Mouse (Mus musculus) B cell, adult 62 days (primary cell): ENCODE data around the gene ccdc198. TPM values are rescaled to one million over a fixed set of nuclear protein-coding genes. Genes with fewer than 3 reads are reported as not detected.

Source experiments
- total RNA-seq: library from RNA; stranded (reverse); gene quantifications from 4 replicates; pipeline ENCODE4 v1.2.4, GENCODE M21; 2023

The ccdc198 gene
- not detected in 4 replicates for total RNA-seq

GRCm38 (mm10) chr14:49245126-49245714 lies at the start of gene ccdc198:
Gene ccdc198 (minus strand): TSS chr14:49245474.

DNA sequence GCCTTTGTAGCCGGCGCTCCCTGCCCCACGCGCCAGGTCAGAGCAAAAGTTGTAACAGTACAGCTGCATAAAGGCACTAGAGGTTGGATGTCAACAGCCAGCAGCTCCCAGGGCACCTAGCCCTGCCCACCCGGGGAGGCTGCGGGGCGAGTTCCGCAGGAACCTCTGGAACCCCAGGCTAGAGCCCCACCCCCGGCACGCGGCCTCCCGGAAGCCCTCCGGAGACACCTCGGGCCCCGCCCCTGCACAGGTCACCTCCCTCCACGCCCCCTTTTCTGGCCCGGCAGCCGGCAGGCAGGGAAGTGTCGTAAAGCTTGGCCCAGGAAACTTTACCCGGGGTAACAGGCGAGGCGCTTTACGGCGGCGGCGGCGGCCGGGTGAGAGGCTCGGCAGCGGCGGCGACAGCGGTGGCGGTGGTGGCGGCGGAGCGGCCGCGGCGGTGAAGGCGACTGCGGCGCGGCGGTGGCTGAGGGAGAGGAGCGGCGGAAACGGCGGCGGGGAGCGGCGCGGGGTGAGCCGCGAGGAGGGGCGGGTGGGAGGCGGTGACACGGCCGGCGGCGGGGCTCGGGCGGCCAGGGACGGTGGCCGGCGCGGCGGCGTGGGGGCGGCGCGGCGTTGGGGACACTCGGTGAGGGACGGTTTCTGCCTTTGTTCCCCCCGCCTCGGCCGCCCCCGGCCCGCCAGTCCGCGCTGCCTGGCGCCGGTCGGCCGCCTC lies 73.2 kb downstream of the ccdc198 start, which contains the start of gene Naa30:
Naa30 (plus strand) TSS at position 360 of the 715 bp plus-strand sequence.

Other genes starting within 250 kb of the ccdc198 start
- 21.3 to 29.4 TPM (median 25.1 TPM) in 4 replicates for gene Ap5m1, start 179.4 kb downstream of the ccdc198 start, total RNA-seq
- gene Exoc5, start 178.8 kb downstream of the ccdc198 start, total RNA-seq = 48.6 to 53.8 TPM (median 50.6 TPM) in 4 replicates
- 42.0 to 48.7 TPM (median 44.7 TPM) in 4 replicates for gene Naa30, start 73.2 kb downstream of the ccdc198 start, total RNA-seq